Mouse (Mus musculus): ENCODE measurements around the gene Nfe2l2.

DNA sequence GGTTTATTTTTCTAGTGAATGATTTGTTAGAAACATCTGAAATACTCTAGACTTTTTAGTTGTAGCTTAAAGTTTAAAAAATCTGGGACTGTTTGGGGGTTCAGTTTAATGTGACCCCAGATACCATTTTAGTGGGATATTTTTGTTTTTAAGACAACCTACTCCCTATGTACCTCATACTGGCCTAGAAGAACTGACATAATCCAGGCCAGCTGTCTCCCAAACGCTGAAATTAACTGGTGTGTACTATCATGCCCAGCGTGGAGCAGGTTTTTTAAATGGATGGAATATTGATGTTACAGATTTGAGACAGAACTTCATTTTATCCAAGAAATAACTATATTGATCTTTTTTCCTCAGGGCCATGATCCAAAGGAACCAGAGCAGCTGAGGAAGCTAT lies 43.3 kb downstream of the Nfe2l2 start:
- no peak for TF ChIP-seq CTCF (IDR thresholded peaks at IDR 0.05; ENCODE audit: control insufficient read depth, insufficient read depth, insufficient read length)
- no peak for TF ChIP-seq MAX (IDR thresholded peaks at IDR 0.05)
- no peak for TF ChIP-seq MYOG (IDR thresholded peaks at IDR 0.05; ENCODE audit: control insufficient read depth, extremely low read depth, insufficient read length)
- no peak for TF ChIP-seq USF1 (IDR thresholded peaks at IDR 0.05; ENCODE audit: low read depth)
- TF ChIP-seq MYOD1 (IDR thresholded peaks at IDR 0.05; ENCODE audit: control insufficient read depth, insufficient read length, low read depth): no peak
- no peak for TF ChIP-seq CEBPB (IDR thresholded peaks at IDR 0.05; ENCODE audit: low read depth)
- no peak for TF ChIP-seq FOSL1 (IDR thresholded peaks at IDR 0.05; ENCODE audit: insufficient read depth, low read length, poor library complexity, severe bottlenecking)
